Mouse (Mus musculus): Measurements from ENCODE around the gene Farsa. TPM values are rescaled to one million over a fixed set of nuclear protein-coding genes. Genes with fewer than 3 reads are reported as not detected.

The Farsa gene
- total RNA-seq, 1 experiment from 2014 or later, result 108 TPM

- no peak for ATAC-seq (replicated peaks in 1 of 2; ENCODE audit: insufficient read depth in 1 of 2, low FRiP score in 2 of 2, low TSS enrichment in 1 of 2, low read depth in 1 of 2, poor library complexity in 2 of 2, severe bottlenecking in 2 of 2)
These were observed 61.0 kb downstream of the Farsa start for GRCm38 (mm10) chr8:84917781-84918180.

DNA sequence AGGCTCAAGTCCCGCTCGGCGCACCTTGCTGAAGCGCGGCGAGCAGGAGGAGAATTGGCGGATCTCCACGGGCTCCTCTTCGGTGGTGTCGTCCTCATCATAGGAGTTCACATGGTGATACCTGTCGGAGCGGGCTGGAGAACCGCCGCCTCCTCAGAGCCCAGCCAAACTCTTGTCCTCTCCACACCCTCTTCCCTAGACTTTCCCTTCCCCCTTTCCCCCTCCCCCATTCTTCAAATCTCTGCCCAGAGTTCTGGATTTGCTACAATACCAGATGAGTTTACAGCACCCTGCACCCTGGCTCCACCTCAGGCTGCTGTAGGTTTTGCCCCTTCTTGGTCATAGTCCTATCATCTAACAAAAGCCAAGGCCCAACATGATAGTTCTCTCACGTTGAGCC lies 61.9 kb downstream of the Farsa start:
- no peak for ATAC-seq (replicated peaks in 1 of 2; ENCODE audit: insufficient read depth in 1 of 2, low FRiP score in 2 of 2, low TSS enrichment in 1 of 2, low read depth in 1 of 2, poor library complexity in 2 of 2, severe bottlenecking in 2 of 2)

Other genes with a start within 250 kb of the Farsa start
- 105 and 115 TPM in 2 replicates for gene Ier2, start 194.1 kb upstream of the Farsa start, total RNA-seq (2017)
- 58.7 and 72.0 TPM in 2 replicates for gene Trmt1, start 170.7 kb upstream of the Farsa start, total RNA-seq (2017)
- 47.3 and 51.0 TPM in 2 replicates for gene Nacc1, start 169.1 kb upstream of the Farsa start, total RNA-seq (2017)
- gene Lyl1, start 155.5 kb upstream of the Farsa start, total RNA-seq (2017), result 41.8 and 54.7 TPM in 2 replicates
- gene G430095P16Rik, start 134.0 kb upstream of the Farsa start, total RNA-seq (2017), result 5.7 and 11.4 TPM in 2 replicates
- 21.5 and 26.3 TPM in 2 replicates for gene Nfix, start 56.6 kb upstream of the Farsa start, total RNA-seq (2017)
- gene Dand5, start 34.2 kb upstream of the Farsa start, total RNA-seq (2017), result 3.8 and 7.4 TPM in 2 replicates
- 29.8 and 38.8 TPM in 2 replicates for gene Gadd45gip1, start 25.5 kb upstream of the Farsa start, total RNA-seq (2017)
- gene Rad23a, start 16.3 kb upstream of the Farsa start, total RNA-seq (2017), result 27.4 and 32.7 TPM in 2 replicates
- 1,472 and 1,879 TPM in 2 replicates for gene Calr, start 10.1 kb upstream of the Farsa start, total RNA-seq (2017)
- 93.5 and 127 TPM in 2 replicates for gene Syce2, start 15.1 kb downstream of the Farsa start, total RNA-seq (2017)
- 29.5 and 37.4 TPM in 2 replicates for gene Gcdh, start 36.9 kb downstream of the Farsa start, total RNA-seq (2017)
- 4.1 and 30.6 TPM in 2 replicates for gene Klf1, start 44.9 kb downstream of the Farsa start, total RNA-seq (2017)
- gene Dnase2a, start 51.6 kb downstream of the Farsa start, total RNA-seq (2017), result 27.8 and 50.0 TPM in 2 replicates
- 0.10 TPM in 1 of 2 replicates, not detected in the other for gene Mast1, start 80.4 kb downstream of the Farsa start, total RNA-seq (2017)
- not detected in 2 replicates for gene Rtbdn, start 90.0 kb downstream of the Farsa start, total RNA-seq (2017)
- gene Gm49661, start 112.4 kb downstream of the Farsa start, total RNA-seq (2017), result not detected in 2 replicates
- 469 and 528 TPM in 2 replicates for gene Prdx2, start 112.6 kb downstream of the Farsa start, total RNA-seq (2017)
- 59.7 and 112 TPM in 2 replicates for gene Rnaseh2a, start 112.8 kb downstream of the Farsa start, total RNA-seq (2017)
- gene Junb, start 121.7 kb downstream of the Farsa start, total RNA-seq (2017), result 208 and 220 TPM in 2 replicates
- 17.9 and 18.5 TPM in 2 replicates for gene Hook2, start 133.6 kb downstream of the Farsa start, total RNA-seq (2017)
- gene Best2, start 157.5 kb downstream of the Farsa start, total RNA-seq (2017), result not detected in 2 replicates
- gene Asna1, start 168.3 kb downstream of the Farsa start, total RNA-seq (2017), result 34.1 and 49.6 TPM in 2 replicates
- gene Trir, start 169.8 kb downstream of the Farsa start, total RNA-seq (2017), result 219 and 245 TPM in 2 replicates
- 21.8 and 23.0 TPM in 2 replicates for gene Tnpo2, start 179.9 kb downstream of the Farsa start, total RNA-seq (2017)
- gene Fbxw9, start 203.1 kb downstream of the Farsa start, total RNA-seq (2017), result 6.1 and 7.1 TPM in 2 replicates
- gene Gm5741, start 211.0 kb downstream of the Farsa start, total RNA-seq (2017), result not detected in 2 replicates
- gene Dhps, start 214.8 kb downstream of the Farsa start, total RNA-seq (2017), result 15.5 and 22.7 TPM in 2 replicates
- 37.1 and 51.9 TPM in 2 replicates for gene Wdr83os, start 223.8 kb downstream of the Farsa start, total RNA-seq (2017)
- gene Wdr83, start 224.3 kb downstream of the Farsa start, total RNA-seq (2017), result 17.3 and 17.6 TPM in 2 replicates
- 46.2 and 55.0 TPM in 2 replicates for gene Man2b1, start 226.3 kb downstream of the Farsa start, total RNA-seq (2017)